Mouse (Mus musculus) liver, embryonic 16.5 days (tissue): Measurements from ENCODE around the gene Fat1. TPM values are rescaled to one million over a fixed set of nuclear protein-coding genes. Genes with fewer than 3 reads are reported as not detected.

ENCODE experiments used
- ATAC-seq: fragments of 200-750 bp; cut with Nextera tagmentation; 2 replicates; pipeline ENCODE4 v1.8.0; 2017; ENCODE audit warnings: low read depth, mild to moderate bottlenecking, moderate number of reproducible peaks, moderate library complexity
- H3K27ac ChIP-seq: fragments of 300-500 bp; sonication (generic); 2 replicates; pipeline ENCODE4 v1.5.1; 2014; ENCODE audit warnings: mild to moderate bottlenecking, low read length
- H3K27me3 ChIP-seq: fragments of 300-500 bp; sonication (generic); 2 replicates; pipeline ENCODE4 v1.6.1; 2014; ENCODE audit warnings: low read depth, low read length, mixed read lengths; ENCODE audit not compliant: control insufficient read depth, insufficient read depth
- H3K36me3 ChIP-seq: fragments of 300-500 bp; sonication (generic); 2 replicates; pipeline ENCODE4 v1.6.1; 2014; ENCODE audit warnings: mild to moderate bottlenecking; ENCODE audit not compliant: control insufficient read depth, insufficient read depth
- H3K4me1 ChIP-seq: fragments of 300-500 bp; sonication (generic); 2 replicates; pipeline ENCODE4 v1.6.1; 2014; ENCODE audit warnings: low read depth, low read length, mixed read lengths; ENCODE audit not compliant: control insufficient read depth
- H3K4me2 ChIP-seq: fragments of 300-500 bp; sonication (generic); 2 replicates; pipeline ENCODE4 v1.6.1; 2014; ENCODE audit warnings: low read depth, low read length, mixed read lengths
- H3K4me3 ChIP-seq: fragments of 300-500 bp; sonication (generic); 2 replicates; pipeline ENCODE4 v1.5.1; 2014; ENCODE audit warnings: low read depth, mild to moderate bottlenecking, low read length
- H3K9ac ChIP-seq: fragments of 300-500 bp; sonication (generic); 2 replicates; pipeline ENCODE4 v1.6.1; 2014; ENCODE audit warnings: low read depth, low read length
- H3K9me3 ChIP-seq: fragments of 300-500 bp; sonication (generic); replicated peaks from 2 replicates; pipeline ENCODE4 v1.6.1; 2016; ENCODE audit warnings: low read length; ENCODE audit not compliant: control insufficient read depth
- WGBS: fragments of 180-500 bp; shearing (Covaris S2); extraction: QIAGEN DNeasy Blood & Tissue Kit; methylation state at CpG from one replicate; pipeline ENCODE4 v1.1.7; 2014; ENCODE audit not compliant: insufficient replicate concordance; 5-methylcytosine and 5-hydroxymethylcytosine counted together
- polyA plus RNA-seq: library from polyadenylated mRNA; unstranded; fragments of >200 nt; fragmentation: Nextera tagmentation; extraction: Ambion mirVana; gene quantifications from 2 replicates; pipeline ENCODE4 v1.2.1, GENCODE M21; 2015

Fat1 gene
- polyA plus RNA-seq, 1 experiment from 2014 or later: 0.71 TPM

GRCm38 (mm10) chr8:45010685-45011084 lies 75.4 kb downstream of the Fat1 start:
- no peaks in the 10 kb centered on the region for H3K4me1 ChIP-seq
- no peak overlapping the region for H3K9ac ChIP-seq
- 38% methylated on average over 4 of the region's 4 CpGs for WGBS
- H3K27ac ChIP-seq: no peak overlapping the region
- H3K4me3 ChIP-seq: no peak overlapping the region
- no peaks in the 10 kb centered on the region for H3K27me3 ChIP-seq
- no peak for ATAC-seq
- H3K4me2 ChIP-seq: no peak overlapping the region
- no peaks in the 10 kb centered on the region; the same call in 1 of the 2 replicates for H3K9me3 ChIP-seq
- H3K36me3 ChIP-seq: peaks cover 3% of the 10 kb centered on the region

DNA sequence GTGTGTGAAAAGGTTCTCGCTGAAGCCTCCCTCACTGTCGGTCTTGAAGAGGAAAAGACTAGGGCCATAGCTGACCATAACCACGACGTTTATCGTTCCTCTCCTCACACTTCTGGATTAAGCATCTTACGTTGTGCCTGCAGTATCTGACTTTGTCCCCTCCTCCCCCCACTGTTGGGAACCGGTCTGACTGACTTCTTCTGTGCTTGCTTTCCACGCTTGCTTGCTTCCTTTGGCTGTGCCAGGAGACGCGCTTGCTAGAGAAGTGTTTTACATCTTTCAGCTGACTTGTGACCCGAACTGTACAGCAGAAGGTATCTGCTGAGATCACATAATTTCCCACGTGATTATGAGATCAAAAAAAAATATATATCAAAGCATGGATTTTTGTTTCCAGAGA lies 76.5 kb downstream of the Fat1 start:
- H3K4me2 ChIP-seq: no peak overlapping the region
- no peaks in the 10 kb centered on the region; the same call in 1 of the 2 replicates for H3K9me3 ChIP-seq
- peaks cover 3% of the 10 kb centered on the region for H3K36me3 ChIP-seq
- WGBS: 64% methylated on average over 12 of the region's 12 CpGs
- no peak for ATAC-seq
- H3K27ac ChIP-seq: no peak overlapping the region
- no peak overlapping the region for H3K9ac ChIP-seq
- no peaks in the 10 kb centered on the region for H3K4me1 ChIP-seq
- H3K4me3 ChIP-seq: no peak overlapping the region
- no peaks in the 10 kb centered on the region for H3K27me3 ChIP-seq

DNA sequence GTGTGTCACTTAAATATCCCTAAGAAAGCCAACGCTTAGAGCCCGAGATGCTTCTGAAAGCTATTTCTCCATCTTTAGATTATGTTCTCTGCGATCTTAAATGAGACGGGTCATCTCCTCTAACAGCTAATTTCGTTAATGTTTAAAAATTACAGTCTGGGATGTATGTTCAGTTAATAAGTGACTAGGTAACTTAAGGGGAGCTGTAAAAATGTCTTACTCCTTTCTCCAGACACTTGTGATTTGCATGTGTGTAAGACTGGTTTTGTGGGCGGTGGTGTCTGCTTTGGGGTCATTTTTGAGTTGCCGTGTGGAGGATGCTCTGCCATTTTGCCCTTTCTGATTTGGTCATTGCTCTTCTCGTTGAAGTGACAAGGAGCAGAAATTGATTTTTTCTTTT lies 78.6 kb downstream of the Fat1 start:
- Histone ChIP-seq H3K27me3 (no peaks in the 10 kb centered on the region), H3K4me2 (no peak overlapping the region)
- 75% methylated on average over 8 of the region's 8 CpGs for WGBS

DNA sequence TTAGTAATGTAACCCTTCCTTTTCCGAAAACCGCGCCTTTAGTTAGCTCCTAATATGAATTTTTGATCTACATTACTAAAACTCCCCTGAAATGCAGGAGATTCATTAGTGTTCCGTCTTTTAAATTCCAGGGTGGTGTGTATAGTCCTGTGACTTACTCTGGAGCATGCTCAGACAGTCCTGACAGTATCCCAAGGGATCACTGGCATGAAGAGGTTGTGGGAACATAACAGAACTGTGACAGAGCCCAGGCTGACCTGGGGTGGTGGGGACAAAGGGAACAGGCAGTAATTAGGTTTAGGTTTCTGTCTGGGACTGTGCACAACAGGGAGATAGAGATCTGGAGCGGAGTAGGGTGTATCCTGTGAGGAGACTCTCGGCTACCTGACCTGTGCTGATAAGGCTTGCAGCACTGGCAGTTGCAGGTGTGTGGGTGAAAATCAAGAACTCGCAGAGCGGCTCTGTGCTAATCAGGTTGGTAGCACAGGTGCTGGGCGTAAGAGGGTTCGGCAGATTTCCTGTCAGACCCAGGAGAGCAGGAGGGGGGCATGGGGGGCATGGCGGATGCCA lies 79.3 kb downstream of the Fat1 start:
- Histone ChIP-seq H3K4me2 (no peak overlapping the region), H3K4me3 (no peak overlapping the region), H3K4me1 (no peaks in the 10 kb centered on the region), H3K27me3 (no peaks in the 10 kb centered on the region), H3K27ac (no peak overlapping the region), H3K36me3 (peaks cover 3% of the 10 kb centered on the region), H3K9ac (no peak overlapping the region), H3K9me3 (no peaks in the 10 kb centered on the region; the same call in 1 of the 2 replicates)
- 65% methylated on average over 11 of the region's 11 CpGs for WGBS
- ATAC-seq: no peak

More for the DNA sequence above, 78.6 kb downstream of the Fat1 start:
- no peak for ATAC-seq
- no peak overlapping the region for H3K27ac ChIP-seq
- H3K9ac ChIP-seq: no peak overlapping the region
- no peak overlapping the region for H3K4me3 ChIP-seq
- H3K36me3 ChIP-seq: peaks cover 3% of the 10 kb centered on the region
- H3K9me3 ChIP-seq: no peaks in the 10 kb centered on the region; the same call in 1 of the 2 replicates
- no peaks in the 10 kb centered on the region for H3K4me1 ChIP-seq

- ATAC-seq: no peak
- H3K27me3 ChIP-seq: no peaks in the 10 kb centered on the region
- H3K9ac ChIP-seq: no peak overlapping the region
- no peak overlapping the region for H3K4me2 ChIP-seq
- WGBS: 75% methylated on average over 8 of the region's 8 CpGs
- H3K36me3 ChIP-seq: no peaks in the 10 kb centered on the region
- H3K9me3 ChIP-seq: no peaks in the 10 kb centered on the region; the same call in 1 of the 2 replicates
- no peaks in the 10 kb centered on the region for H3K4me1 ChIP-seq
- no peak overlapping the region for H3K27ac ChIP-seq
- no peak overlapping the region for H3K4me3 ChIP-seq
Observed at GRCm38 (mm10) chr8:45015876-45016275, 80.6 kb downstream of the Fat1 start.

DNA sequence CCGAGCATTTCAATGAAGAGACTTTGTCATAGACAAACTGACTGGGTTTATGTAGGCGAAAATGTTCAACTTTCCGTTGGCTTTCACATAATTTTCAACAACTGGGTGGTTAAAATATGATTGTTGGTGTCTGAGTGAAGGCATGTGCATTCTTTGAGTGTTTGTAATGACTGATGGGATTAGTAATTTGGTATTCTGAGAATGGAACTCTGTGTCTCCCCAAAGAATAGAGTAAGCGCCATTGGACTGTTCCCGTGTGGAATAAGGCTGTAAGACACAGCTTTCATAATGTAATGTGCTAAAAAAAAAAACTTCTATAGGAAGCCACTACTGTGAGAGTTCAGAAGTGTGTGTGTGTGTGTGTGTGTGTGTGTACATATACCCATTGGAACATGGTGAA lies 84.0 kb downstream of the Fat1 start:
- Histone ChIP-seq H3K36me3 (peaks cover 10% of the 10 kb centered on the region), H3K4me1 (no peaks in the 10 kb centered on the region), H3K27me3 (no peaks in the 10 kb centered on the region), H3K27ac (no peak overlapping the region), H3K9ac (no peak overlapping the region), H3K4me3 (no peak overlapping the region), H3K9me3 (peaks cover under 1% of the 10 kb centered on the region), H3K4me2 (no peak overlapping the region)
- 77% methylated on average over 5 of the region's 5 CpGs for WGBS
- no peak for ATAC-seq

DNA sequence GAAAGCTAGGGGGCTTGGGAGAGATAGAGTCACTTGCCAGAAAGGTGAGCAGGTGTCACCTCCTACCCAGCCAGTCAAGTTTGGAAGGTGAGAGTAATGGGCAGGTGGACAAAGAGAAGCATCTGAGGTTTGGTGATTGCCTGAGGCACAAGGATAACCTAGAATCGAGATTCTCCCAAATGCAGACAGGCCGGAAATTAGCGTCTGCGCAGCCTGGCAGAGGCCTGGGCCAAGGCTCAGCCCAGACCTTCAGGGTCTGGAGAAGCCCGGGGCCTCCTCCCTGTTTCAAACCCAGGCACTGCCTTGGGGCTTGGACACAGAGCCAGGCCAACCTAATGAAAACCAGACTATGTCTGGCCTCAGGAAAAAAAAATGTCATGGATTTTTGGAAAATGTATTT lies 85.9 kb downstream of the Fat1 start:
- Histone ChIP-seq H3K4me3 (no peak overlapping the region), H3K36me3 (peaks cover 14% of the 10 kb centered on the region), H3K27ac (no peak overlapping the region), H3K27me3 (no peaks in the 10 kb centered on the region), H3K9ac (no peak overlapping the region), H3K9me3 (peaks cover 9% of the 10 kb centered on the region), H3K4me2 (no peak overlapping the region), H3K4me1 (no peaks in the 10 kb centered on the region)
- ATAC-seq: no peak
- 72% methylated on average over 5 of the region's 5 CpGs for WGBS

- Histone ChIP-seq H3K4me2 (no peak overlapping the region), H3K9ac (no peak overlapping the region), H3K36me3 (peaks cover 17% of the 10 kb centered on the region), H3K4me1 (no peaks in the 10 kb centered on the region), H3K9me3 (peaks cover 9% of the 10 kb centered on the region), H3K4me3 (no peak overlapping the region), H3K27ac (no peak overlapping the region), H3K27me3 (no peaks in the 10 kb centered on the region)
- no peak for ATAC-seq
- WGBS: 80% methylated on average over 21 of the region's 21 CpGs
Observed at GRCm38 (mm10) chr8:45021911-45022665, 86.8 kb downstream of the Fat1 start.

DNA sequence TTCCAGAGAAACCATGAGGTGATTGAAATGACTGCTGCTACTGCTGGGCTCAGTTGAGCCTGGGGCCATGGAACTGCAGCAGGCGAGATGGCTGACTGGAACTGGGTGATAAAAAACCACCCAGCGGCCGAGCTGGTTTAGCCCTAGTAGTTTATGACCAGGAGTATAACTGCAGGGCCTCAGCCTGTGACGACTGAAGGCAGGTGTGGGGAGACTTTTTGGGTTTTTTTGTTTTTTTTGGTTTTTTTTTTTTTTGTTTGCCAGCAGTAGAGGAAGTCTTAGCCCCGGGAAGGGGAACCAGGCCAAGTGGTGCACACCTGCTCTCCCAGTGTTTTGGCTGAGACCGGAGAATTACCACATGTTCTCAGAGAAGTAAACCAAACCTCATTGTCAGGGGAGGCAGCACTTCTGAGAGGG lies 92.8 kb downstream of the Fat1 start:
- peaks cover 9% of the 10 kb centered on the region for H3K9me3 ChIP-seq
- peaks cover 13% of the 10 kb centered on the region for H3K36me3 ChIP-seq
- WGBS: 56% methylated on average over 6 of the region's 6 CpGs
- ATAC-seq: no peak
- no peak overlapping the region for H3K27ac ChIP-seq
- no peak overlapping the region for H3K9ac ChIP-seq
- H3K4me2 ChIP-seq: no peak overlapping the region
- H3K4me1 ChIP-seq: no peaks in the 10 kb centered on the region
- no peak overlapping the region for H3K4me3 ChIP-seq
- no peaks in the 10 kb centered on the region for H3K27me3 ChIP-seq
